Mouse (Mus musculus): ENCODE data around the gene 9130213A22Rik.
"Not testable (repeated sequence)": the region's sequence is repeated elsewhere in the genome, so short reads cannot be mapped to it uniquely, and the experiment has no call there.

Gene 9130213A22Rik

DNA sequence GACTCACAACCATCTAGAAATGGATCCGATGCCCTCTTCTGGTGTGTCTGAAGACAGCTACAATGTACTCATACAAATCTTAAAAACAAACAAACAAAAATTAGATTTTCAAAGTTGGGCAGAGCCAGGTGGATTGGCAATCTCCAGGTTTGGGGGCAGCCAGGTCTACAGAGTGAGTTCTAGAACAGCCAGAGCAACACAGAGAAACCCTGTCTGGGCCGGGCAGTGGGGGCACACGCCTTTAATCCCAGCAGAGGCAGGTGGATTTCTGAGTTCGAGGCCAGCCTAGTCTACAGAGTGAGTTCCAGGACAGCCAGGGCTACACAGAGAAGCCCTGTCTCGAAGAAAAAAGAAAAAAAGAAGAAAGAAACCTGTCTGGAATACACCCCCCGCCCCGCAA, 28.5 kb downstream of the 9130213A22Rik start:
- DNase-seq (ENCODE audit: low spot score in 2 of 2), result not testable (repeated sequence)

DNA sequence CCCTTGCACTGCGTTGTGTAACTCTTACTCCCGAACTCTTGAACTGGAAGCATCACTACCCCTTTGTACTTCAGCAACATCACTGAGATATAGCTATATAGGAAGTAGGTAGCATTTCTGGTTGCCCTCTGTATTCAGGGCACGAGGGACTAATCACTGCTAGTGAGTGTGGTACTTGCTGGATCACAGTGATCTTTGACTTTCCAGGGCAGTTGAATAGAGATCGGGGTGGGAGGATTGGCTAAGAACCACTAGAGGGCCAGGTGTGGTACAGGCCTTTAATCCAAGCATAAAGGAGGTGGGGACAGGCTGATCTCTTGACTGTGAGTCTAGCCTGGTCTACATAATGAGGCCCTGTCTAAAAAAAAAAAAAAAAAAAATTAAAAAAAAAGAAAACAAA, 29.5 kb downstream of the 9130213A22Rik start:
- no peak for DNase-seq (ENCODE audit: low spot score in 2 of 2)

DNA sequence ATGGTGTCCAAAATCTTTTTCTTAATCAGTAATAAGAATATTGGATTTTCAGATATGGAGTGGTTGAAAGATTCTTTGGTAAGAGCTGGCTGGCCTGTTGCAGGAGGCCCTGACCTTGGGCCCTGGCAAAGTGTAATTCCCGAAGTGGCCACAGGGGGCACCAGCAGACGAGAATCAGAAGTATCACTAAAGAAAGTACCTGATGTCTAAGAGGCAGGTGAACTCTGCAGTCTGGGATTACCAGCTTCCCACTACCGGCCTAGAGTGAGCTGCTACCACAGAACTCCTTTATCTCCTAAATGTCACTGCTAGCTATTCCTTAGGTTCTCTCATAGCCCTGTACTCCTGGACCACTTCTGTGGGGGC, 30.0 kb downstream of the 9130213A22Rik start:
- DNase-seq (ENCODE audit: low spot score in 2 of 2), result peak in 1 of 2 experiments; percentile 82

DNA sequence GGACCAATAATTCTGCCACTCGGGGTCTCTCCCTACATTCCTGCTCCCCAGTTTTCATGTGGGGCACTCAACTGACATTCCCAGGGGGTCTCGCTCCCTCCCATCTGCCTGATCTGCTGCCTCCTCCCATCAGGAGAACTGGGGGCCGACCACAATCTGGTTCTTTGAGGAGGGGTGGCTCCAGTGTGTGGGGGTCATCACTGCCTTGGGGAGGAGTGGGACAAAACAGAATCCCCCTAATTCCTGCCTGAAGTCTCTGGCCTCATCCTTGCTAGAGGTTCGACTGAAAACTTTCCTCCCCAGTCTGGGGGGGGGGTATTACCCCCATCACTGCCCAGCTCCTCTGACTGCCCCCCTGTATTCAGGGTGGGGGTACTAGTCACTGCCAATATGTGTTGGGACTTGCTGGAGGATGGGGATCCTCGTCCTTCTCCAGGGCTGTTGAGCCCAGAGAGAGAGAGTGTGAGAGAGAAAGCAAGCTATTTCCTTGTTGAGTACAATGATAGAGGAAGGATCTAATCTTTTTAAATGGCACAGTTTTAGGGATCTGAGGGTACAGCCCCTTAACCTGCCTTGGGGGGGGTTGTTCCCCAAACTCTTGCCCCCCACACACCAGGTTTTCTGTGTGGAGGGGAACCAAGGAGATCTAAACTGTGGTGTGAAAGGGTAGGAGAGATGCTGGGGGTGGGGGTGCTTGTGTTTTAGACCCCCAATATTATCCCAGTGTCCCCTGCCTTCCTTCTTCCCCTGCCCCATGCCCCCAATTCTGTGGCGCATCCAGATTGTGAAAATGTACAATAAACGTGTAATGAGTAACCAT, 30.6 kb downstream of the 9130213A22Rik start:
- no peak for DNase-seq (ENCODE audit: low spot score in 2 of 2)

DNA sequence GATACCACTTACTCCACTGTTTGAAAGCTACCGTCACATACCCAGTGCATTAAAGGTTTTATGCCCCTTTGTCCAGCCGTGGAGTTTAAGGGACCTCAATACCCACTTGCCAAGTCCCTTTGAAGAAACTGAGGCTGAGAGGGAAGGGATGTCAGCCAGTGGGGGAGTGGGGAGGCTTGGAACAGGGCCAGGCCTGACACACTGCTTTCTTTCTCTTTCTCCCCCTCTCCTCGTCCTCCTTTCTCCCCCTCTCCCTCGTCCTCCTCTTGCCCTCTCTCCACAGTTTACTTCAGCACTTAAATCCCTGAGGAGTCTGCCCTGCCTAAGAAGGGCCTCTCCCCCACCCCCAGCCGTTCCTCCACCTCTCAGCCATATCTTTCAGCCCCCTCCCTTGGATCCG, 32.0 kb downstream of the 9130213A22Rik start:
- no peak for DNase-seq (ENCODE audit: low spot score in 2 of 2)

DNA sequence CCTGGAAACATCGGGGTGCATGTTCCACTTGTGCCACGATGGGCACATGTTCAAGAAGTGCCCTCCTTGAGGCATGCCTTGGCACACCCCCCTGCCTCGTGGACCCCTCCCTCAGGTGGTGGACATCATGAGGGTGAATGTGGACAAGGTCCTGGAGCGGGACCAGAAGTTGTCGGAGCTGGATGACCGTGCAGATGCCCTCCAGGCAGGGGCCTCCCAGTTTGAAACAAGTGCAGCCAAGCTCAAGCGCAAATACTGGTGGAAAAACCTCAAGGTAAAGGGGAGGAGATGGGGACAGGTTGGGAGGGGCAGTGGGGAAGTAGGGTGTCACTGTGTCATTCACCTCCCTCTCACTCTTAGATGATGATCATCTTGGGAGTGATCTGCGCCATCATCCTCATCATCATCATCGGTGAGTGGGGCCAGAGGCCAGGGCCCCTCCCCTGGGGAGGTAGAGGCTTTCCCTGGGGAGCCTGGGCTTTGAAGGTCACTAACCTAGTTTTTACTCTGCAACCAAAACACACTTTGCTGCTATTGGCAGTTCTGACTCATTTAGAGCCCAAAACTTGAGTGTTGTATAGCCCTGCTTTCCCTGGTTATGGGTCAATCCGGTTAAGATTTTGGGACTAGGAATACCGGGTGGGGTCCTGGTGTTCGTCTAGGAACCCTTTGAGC, 32.6 kb downstream of the 9130213A22Rik start:
- DNase-seq (ENCODE audit: low spot score in 2 of 2), result no peak

DNA sequence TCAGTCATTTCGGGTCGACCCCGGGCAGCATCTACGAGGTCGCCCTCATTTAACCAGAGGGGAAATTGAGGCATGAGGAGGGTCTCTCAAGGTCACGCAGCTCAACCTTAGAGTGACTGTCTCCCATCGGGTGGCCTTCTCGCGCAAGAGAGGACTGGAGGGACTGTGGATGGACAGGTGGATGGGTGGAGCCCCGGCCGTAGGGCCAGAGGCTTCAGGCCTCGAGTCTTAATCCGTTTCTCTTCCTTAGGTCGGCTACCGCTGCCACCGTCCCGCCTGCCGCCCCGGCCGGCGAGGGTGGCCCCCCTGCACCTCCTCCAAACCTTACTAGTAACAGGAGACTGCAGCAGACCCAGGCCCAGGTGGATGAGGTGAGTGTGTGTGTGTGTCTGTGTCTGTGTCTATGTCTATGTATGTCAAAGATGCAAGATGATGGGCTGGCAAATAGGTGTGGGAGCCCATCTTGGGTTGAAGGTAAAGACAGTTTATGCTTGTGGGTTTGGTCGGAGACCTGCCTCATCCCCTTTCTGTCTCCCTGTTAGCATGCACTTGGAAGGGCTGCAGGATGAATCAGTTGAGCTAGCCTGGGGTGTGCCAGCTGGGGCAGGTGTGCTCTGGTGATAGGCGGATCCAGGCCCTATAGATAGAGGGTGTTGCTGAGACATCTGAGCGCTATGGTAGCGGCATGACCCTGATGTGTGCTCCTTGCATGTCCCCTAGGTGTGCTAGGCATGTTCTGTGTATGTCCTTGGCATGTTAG, 33.4 kb downstream of the 9130213A22Rik start:
- DNase-seq (ENCODE audit: low spot score in 2 of 2), result no peak

DNA sequence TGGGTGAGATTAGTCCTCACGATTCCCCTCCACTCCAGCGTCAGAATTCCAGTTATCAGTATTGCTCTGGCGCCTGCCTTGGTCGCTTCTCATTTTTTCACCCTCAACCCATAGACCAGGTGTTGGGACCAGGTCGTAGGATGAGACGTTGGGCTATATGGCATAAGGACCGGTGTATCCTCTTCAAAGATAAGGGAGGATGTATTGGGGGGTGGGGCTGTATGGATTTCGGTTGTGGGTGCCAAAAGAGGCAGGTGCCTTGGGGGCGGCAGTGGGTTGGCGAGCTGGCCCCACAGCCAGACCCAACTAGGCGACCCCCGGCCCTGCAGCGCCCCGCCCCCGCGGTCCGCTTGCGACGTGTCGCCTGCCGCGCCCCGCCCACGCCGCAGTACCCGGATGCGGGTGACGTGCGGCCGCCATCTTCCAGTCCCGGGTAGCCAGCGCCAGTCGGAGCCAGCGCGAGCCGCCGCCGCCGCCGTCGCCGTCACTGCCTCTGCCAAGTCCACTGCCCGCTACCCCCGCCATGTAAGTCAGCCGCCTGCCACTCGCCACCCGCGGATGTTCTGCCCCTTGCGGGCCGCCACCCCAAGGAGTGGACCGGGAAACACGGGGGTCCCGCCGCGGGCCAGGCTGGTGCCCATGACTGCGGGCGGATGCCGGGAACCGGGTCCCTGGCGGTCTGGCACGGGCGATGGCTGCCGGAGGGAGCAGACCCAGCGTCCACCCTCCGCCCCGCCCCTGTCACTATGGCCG, 34.1 kb downstream of the 9130213A22Rik start, which contains the start of gene Vamp2:
Vamp2 (plus strand) TSS at position 388 of the 753 bp plus-strand sequence.
- peak; percentile 85 to 90 for DNase-seq (ENCODE audit: low spot score in 2 of 2)

DNA sequence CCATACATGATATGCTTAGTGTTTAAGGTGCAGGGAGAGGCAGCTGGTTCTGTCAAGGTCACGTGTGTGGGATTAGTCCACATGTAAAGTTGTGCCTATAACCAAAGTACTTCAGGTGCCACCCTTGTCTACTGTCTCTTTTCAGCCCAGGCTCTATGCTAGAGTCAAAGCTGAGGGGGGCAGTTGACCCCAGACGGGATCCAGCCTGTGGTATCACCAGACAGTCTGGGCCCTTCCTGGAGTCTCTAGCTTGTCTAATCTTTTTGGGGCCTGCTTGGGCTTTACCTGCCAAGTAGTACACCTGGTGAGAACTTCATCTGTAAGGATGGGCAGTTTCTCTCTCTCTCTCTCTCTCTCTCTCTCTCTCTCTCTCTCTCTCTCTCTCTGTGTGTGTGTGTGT, 34.8 kb downstream of the 9130213A22Rik start:
- no peak for DNase-seq (ENCODE audit: low spot score in 2 of 2)

DNA sequence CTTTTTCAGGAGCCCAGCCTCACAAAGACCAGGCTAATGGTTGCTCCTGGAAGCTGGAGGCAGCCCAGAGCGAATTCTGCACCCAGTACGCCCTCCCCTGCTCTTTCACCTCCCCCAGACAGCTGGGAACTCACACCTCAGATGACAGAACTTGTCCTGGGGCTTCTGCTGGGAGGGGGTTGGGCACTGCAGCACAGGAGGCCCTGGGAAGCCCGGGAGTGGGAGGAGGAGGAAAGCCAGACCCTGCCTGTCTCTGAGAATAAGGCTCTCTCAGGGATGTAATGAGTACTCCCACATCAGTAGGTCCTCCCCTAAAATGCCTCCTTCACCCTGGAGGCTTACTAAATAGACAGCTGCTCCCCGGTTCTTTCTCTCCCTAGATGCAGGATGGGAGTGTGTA, 35.3 kb downstream of the 9130213A22Rik start:
- no peak for DNase-seq (ENCODE audit: low spot score in 2 of 2)

DNA sequence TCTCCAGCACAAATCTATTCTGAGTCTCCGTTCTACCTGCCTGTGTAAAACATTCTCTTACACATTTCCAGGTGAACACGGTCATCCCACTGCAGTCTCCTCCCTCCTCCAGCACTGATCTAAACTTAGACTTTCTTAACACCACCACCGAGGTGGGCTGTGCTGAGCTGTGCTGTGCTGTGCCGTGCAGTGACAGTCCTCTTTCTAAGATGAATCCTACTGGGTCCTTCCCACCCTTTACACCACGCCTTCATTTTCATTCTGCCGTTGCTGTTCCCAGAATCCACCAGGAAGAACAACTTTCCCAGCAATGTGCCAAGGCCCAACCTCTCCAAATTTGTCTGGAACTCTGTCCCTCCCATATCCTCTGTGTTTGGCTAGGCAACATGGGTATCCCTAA, 36.0 kb downstream of the 9130213A22Rik start:
- DNase-seq (ENCODE audit: low spot score in 2 of 2), result peak in 1 of 2 experiments; percentile 51

DNA sequence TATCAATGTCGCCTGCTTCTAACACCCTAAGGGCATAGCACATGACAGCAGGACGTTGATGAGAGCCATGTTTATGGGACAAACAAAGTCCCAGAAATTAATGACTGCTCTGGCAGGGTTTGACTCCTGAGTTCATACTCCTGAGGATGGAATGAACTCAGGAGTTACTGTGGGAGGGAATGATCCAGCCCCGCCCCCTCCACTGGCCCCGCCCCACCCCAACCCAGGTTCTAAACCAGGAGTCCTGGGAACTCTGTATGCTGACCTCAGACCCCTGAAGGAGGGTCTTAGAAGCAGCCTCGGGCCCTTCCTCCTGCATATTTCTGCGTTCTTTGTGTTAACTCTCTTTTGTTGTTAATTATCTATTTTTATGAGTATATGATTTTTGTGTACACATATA, 36.8 kb downstream of the 9130213A22Rik start:
- DNase-seq (ENCODE audit: low spot score in 2 of 2), result no peak

DNA sequence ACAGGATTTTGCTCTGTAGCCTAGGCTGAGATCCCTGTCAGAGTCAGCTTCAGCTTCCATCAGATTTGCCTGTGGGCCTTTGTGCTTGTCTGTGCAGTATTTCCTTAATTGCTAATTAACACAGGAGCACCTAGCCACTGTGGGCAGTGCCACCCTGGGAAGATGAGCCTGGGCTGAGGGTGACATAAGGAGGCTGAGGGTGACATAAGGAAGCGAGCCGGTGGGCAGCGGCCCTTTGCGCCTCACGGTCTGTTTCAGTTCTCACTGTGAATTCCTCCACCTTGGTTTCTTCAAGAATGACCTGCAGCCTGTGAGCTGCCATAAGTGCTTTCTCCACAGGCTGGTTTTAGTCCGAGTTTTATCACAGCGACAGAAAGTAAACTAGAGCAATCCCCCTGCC, 40.8 kb downstream of the 9130213A22Rik start:
- no peak for DNase-seq (ENCODE audit: low spot score in 2 of 2)

DNA sequence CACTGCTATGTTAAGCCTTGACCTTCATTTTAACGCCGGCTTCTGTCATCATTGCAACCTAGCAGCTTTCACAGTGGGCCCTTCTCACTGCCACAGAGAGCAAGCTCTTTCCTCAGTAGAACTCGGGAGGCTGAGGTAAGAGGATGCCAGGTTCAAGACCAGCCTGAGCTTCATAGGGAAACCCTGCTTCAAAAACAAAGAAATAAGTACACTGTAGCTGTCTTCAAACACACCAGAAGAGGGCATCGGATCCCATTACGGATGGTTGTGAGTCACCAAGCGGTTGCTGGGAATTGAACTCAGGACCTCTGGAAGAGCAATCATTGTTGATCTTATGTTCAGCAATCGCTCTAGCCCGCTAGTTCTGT, 41.5 kb downstream of the 9130213A22Rik start:
- no peak for DNase-seq (ENCODE audit: low spot score in 2 of 2)

DNA sequence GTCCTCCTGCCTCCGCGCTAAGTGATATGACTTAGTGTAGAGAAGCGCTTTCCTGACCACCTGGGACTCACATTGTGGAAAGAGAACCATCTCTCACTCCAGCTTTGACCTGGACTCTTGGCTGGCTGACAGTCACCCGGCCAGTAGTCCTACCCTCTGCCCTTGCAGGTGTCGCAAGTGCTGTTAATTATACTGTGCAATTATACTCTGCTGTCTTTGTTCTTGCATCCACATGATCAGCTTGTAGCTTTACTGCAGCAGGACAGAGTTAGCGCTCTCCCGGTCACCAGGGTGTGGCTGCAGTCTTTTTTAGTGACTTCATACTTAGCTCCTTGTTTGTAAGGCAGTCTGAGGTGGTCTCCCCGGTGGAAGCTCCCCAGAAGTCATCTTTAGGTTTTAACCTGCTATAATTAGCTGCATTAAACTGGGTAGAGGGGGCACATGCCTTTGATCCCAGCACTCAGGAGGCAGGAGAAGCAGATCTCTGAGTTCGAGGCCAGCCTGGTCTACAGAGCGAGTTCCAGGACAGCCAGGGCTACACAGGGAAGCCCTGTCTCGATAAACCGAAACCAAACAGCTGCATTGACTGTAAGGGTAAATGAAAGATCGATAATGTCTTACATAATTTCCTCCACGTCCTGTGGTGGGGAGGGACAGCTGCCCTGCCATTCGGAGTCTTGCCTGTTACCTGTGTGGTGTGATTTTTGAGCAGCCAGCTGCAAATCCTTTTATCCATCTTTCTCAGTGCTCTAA, 42.1 kb downstream of the 9130213A22Rik start:
- no peak for DNase-seq (ENCODE audit: low spot score in 2 of 2)

DNA sequence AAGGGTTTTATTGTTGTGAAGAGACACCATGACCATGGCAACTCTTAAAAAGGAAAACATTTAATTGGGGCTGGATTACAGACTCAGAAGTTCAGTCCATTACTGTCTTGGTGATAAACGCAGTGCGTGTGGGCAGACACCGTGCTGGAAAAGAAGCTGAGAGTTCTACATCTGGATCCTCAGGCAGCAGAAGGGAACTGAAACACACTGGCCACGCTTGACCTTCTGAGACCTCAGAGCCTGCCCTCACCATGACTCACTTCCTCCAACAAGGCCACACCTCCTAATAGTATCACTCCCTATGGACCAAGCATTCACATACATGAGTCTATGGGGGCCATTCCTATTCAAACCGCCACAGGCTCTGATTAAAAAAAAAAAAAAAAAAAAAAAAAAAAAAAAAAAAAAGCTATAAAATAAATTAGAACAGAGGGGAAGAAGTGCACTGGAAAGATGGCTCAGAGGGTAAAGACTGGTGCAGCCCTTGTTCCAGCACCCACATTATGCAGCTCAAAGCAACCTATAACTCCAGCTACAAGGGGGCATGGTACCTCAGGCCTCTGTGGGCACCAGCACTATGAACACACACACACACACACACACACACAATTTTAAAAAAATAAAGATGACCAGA, 43.5 kb downstream of the 9130213A22Rik start:
- no peak for DNase-seq (ENCODE audit: low spot score in 2 of 2)

DNA sequence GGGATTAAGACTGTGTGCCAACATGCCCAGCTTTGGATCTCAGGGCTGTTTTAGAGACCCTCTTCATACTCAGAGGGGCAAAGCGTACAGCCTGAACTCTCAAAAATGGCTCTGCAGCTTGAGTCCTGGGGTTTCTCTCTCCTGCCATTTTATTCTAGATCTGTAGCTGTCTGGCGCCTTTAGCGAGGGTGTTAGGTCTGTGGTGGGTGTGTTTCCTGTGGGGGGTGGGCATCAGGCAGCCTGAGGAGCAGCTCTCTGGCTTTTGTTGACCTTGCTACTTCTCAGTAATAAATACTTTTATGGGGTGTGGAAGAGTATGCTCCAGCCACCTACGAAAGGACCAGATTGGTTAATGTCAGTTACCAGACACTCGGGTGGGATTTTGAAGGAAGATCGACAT, 44.3 kb downstream of the 9130213A22Rik start:
- no peak for DNase-seq (ENCODE audit: low spot score in 2 of 2)

DNA sequence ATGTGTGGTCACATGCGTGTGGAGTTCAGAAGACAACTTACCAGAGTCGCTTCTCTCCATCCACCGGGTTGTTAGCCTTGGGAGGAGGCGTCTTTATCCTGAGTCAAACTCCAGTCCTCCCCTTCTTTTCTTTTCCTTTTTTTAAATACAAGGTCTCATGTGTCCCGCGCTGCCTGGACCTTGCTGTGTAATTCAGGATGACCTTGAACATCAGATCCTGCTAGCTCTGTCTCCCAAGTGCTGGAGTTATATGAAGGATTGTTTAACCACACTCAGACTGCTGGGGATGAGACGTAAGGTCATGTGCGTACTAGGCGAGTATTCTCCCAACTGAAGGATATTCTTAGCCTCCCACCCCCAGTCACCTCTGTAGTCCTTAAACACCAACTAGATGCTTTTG, 45.1 kb downstream of the 9130213A22Rik start:
- no peak for DNase-seq (ENCODE audit: low spot score in 2 of 2)

DNA sequence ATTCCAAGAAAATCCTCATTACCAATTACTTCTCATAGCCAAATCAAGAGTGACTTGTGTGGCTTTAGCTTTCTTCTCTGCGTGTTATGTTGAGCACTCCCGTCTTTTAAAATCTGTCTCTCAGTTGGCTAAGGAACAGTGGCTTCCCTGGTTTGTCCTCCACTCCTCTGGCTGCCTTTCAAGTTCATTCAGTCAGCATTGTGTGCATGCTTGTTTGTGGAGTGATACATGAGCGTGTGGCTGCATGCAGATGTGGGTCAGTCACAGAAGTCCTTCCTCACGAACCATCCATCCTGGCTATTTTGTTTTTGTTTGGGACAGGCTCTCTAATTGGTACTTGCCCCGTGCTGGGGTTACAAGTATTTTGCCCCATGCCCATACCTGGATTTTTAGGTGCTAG, 45.8 kb downstream of the 9130213A22Rik start:
- DNase-seq (ENCODE audit: low spot score in 2 of 2), result no peak

DNA sequence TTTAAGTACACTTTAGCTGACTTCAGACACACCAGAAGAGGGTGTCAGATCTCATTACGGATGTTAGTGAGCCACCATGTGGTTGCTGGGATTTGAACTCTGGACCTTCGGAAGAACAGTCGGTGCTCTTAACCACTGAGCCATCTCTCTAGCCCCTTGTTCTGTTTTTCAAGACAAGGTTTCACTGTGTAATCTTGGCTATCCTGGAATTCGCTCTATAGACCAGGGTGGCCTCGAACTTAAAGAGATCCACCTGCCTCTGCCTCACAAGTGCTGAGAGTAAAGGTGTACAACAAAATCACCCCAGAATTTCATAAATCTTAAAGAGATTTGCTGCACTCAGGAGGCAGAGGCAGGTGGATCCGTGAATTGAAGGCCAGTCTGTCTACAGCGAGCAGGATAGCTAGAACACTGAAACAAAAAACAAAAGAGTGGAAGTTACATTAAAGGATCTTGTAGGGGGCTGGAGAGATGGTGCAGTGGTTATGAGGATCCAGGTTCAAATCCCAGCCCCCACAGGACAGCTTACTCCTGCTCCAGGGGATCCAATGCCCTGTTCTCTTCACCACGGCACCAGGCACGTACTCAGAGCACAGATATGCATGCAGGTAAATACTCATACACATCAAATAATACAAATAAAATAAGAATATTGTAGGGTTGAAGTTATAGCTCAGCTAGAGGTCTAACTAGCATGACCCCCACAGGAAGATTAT, 46.5 kb downstream of the 9130213A22Rik start:
- DNase-seq (ENCODE audit: low spot score in 2 of 2), result no peak

Measured in frontal cortex, postnatal 14 days (tissue).